Mouse (Mus musculus) right cerebral cortex, postnatal 4 days (tissue): Measurements from ENCODE around the gene Zfp936.
"Not testable (repeated sequence)": the region's sequence is repeated elsewhere in the genome, so short reads cannot be mapped to it uniquely, and the experiment has no call there.

Source experiments
- DNase-seq: peaks from one replicate; pipeline ENCODE4 v3.0.0-alpha.2; 2022

The Zfp936 gene

GRCm38 (mm10) chr7:43113929-43114328 lies at the start of gene Zfp936:
TSS of gene Zfp936 (plus strand) at chr7:43114229.
- not testable (repeated sequence) for DNase-seq

DNA sequence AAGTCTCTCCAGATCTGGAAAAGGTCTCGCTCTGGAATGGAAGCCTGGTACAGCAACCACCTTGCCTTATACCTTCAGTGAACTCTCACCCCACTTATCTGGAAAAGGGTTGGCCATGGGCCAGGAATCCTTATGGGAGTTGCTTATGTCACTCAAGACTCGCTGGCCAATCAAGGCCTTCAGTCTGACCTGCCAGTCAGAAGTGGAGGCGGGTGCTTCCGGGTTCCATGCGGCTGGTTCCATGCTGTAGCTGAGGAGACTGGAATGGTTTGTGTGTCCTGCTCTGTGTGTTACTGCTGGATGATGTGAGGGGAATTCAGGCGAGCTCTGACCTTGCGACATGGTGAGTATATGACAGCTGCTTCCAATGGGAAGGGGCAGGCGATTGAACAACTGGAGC lies 36.2 kb upstream of the Zfp936 start:
- no peak for DNase-seq

- not testable (repeated sequence) for DNase-seq
These were observed 14.7 kb downstream of the Zfp936 start for GRCm38 (mm10) chr7:43128691-43129090.

GRCm38 (mm10) chr7:43164121-43164520 lies 50.1 kb downstream of the Zfp936 start:
- DNase-seq, result not testable (repeated sequence)

GRCm38 (mm10) chr7:43167101-43167500 lies 53.1 kb downstream of the Zfp936 start:
- DNase-seq, result not testable (repeated sequence)

DNA sequence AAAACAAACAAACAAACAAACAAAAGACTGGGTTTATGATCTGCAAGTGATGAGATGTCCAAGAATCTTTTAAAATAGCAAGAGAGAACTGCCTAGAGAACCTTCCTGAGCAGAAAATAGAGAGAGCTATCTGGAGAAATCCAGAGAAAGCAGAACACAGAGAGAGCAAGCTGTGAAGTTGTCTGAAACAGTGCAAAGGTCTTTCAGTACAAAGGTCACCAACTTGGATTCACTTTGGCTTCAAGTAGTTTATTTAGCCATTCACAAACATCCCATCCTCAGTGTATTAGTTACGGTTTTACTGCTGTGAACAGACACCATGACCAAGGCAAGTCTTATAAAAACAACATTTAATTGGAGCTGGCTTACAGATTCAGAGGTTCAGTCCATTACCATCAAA lies 53.8 kb downstream of the Zfp936 start:
- not testable (repeated sequence) for DNase-seq

GRCm38 (mm10) chr7:43168212-43168611 lies 54.2 kb downstream of the Zfp936 start:
- not testable (repeated sequence) for DNase-seq

DNA sequence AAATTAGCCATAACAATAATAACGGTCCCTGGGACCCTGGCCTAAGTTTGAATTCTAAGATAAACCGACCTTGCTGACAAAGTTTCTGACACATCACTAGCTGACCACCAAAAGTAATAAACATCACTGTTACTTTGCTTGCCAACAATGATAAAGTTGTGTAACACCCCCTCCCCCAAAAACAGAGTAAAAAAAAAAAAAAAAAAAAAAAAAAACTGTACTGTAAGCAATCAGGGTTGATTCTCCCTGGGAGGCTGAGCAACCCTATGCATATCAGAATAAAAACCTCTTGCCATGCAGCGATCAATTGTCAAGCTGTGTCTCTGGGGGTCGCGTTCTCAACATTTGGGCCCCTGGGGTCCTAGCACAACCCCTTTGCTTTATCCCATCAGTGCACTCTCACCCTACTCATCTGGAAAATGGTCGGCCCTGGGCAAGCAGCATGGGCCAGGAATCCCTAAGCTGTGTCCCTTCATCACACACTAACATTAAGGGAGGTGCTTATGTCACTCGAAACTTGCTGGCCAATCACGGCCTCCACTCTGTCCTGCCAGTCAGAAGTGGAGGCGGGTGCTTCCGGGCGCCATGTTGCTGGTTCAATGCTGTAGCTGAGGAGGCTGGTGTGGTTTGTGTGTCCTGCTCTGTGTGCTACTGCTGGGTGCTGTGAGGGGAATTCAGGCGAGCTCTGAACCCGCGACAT lies 63.1 kb downstream of the Zfp936 start:
- no peak for DNase-seq

DNA sequence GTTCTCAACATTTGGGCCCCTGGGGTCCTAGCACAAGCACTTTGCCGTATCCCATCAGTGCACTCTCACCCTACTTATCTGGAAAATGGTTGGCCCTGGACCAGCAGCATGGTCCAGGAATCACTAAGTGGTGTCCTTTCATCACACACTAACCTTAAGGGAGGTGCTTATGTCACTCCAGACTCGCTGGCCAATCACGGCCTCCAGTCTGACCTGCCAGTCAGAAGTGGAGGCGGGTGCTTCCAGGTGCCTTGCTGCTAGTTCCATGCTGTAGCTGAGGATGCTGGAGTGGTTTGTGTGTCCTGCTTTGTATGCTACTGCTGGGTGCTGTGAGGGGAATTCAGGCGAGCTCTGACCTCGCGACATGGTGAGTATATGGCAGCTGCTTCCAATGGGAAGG lies 99.8 kb downstream of the Zfp936 start:
- not testable (repeated sequence) for DNase-seq
